Mouse (Mus musculus) kidney, postnatal 14 days (tissue): Measurements from ENCODE around the gene Foxp1.

ENCODE experiments used
- DNase-seq: peaks from one replicate; pipeline ENCODE4 v3.0.0; 2022; ENCODE audit warnings: mixed read lengths

The Foxp1 gene

GRCm38 (mm10) chr6:99275381-99276296 is 246.9 kb downstream of the Foxp1 start:
- peak; percentile 27 for DNase-seq

- no peak for DNase-seq
Observed at GRCm38 (mm10) chr6:99274667-99275066, 247.9 kb downstream of the Foxp1 start.

- DNase-seq = no peak
Observed at GRCm38 (mm10) chr6:99274222-99274621, 248.3 kb downstream of the Foxp1 start.

GRCm38 (mm10) chr6:99273177-99273576 is 249.3 kb downstream of the Foxp1 start:
- DNase-seq = no peak

GRCm38 (mm10) chr6:99272174-99272573 is 250.3 kb downstream of the Foxp1 start:
- no peak for DNase-seq

GRCm38 (mm10) chr6:99271741-99272140 is 250.8 kb downstream of the Foxp1 start:
- no peak for DNase-seq

- no peak for DNase-seq
Observed at GRCm38 (mm10) chr6:99269921-99270320, 252.6 kb downstream of the Foxp1 start.

GRCm38 (mm10) chr6:99268171-99269061 is 254.1 kb downstream of the Foxp1 start:
- no peak for DNase-seq

- DNase-seq = peak; percentile 67
Observed at GRCm38 (mm10) chr6:99265945-99266656, 256.4 kb downstream of the Foxp1 start.

GRCm38 (mm10) chr6:99265173-99265572 is 257.3 kb downstream of the Foxp1 start:
- DNase-seq = no peak

- no peak for DNase-seq
Observed at GRCm38 (mm10) chr6:99264192-99265093, 258.1 kb downstream of the Foxp1 start.

GRCm38 (mm10) chr6:99263886-99264185 is 258.7 kb downstream of the Foxp1 start:
- DNase-seq = peak; percentile 37

- no peak for DNase-seq
Observed at GRCm38 (mm10) chr6:99263061-99263885, 259.2 kb downstream of the Foxp1 start.

- DNase-seq = no peak
Observed at GRCm38 (mm10) chr6:99261737-99262130, 260.8 kb downstream of the Foxp1 start.

GRCm38 (mm10) chr6:99260941-99261736 is 261.4 kb downstream of the Foxp1 start:
- no peak for DNase-seq

GRCm38 (mm10) chr6:99258346-99258745 is 264.2 kb downstream of the Foxp1 start:
- no peak for DNase-seq

GRCm38 (mm10) chr6:99257676-99258075 is 264.8 kb downstream of the Foxp1 start:
- no peak for DNase-seq

GRCm38 (mm10) chr6:99253331-99253730 is 269.2 kb downstream of the Foxp1 start:
- no peak for DNase-seq

GRCm38 (mm10) chr6:99252816-99253215 is 269.7 kb downstream of the Foxp1 start:
- no peak for DNase-seq

- no peak for DNase-seq
Observed at GRCm38 (mm10) chr6:99251924-99252323, 270.6 kb downstream of the Foxp1 start.
